Mouse (Mus musculus) neural tube, postnatal 0 days (tissue): ENCODE measurements around the gene Lgmn. TPM values are rescaled to one million over a fixed set of nuclear protein-coding genes. Genes with fewer than 3 reads are reported as not detected.

Source experiments
- polyA plus RNA-seq: library from polyadenylated mRNA; unstranded; fragments of >200 nt; fragmentation: Nextera tagmentation; extraction: Ambion mirVana; gene quantifications from 2 replicates; pipeline ENCODE4 v1.2.1, GENCODE M21; 2015

The Lgmn gene
- 182 and 194 TPM in 2 replicates for polyA plus RNA-seq

DNA sequence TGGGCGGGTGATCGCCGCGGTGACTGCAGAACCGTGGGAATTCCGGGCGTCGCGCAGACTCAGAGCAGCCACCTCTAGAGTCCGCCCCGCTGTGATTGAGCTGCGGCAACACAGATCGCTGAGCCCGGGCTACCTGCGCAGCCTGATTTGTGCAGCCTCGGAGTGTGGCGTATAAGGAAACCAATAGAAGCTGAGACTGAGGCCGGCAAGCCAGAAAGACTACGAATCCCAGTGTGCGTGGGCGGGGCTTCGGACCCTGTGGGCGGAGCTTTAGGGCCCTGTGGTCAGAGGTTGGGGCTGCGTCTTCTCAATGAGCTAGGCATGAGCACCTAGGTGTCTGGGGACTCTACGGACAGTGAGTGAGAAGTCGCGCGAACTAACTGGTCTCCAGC lies at the start of gene Lgmn:
Gene Lgmn, minus strand, starts transcription at position 182 of the 392 bp plus-strand sequence.

GRCm38 (mm10) chr12:102468894-102469764 lies 29.5 kb upstream of the Lgmn start, which contains the start of gene Golga5:
Golga5 (plus strand) TSS chr12:102469135.

Other genes starting within 250 kb of the Lgmn start
- gene Rin3, start 156.8 kb downstream of the Lgmn start, polyA plus RNA-seq, result 2.4 and 2.5 TPM in 2 replicates
- gene Golga5, start 29.3 kb upstream of the Lgmn start, polyA plus RNA-seq, result 21.0 and 21.6 TPM in 2 replicates
- 289 and 310 TPM in 2 replicates for gene Chga, start 115.2 kb upstream of the Lgmn start, polyA plus RNA-seq